Mouse (Mus musculus) CD4-positive, CD25-positive, alpha-beta regulatory T cell (primary cell): Measurements from ENCODE around the gene Tmsb4x. TPM values are rescaled to one million over a fixed set of nuclear protein-coding genes. Genes with fewer than 3 reads are reported as not detected.

Experiments used
- polyA plus RNA-seq: library from polyadenylated mRNA; unstranded; fragments of 100-300 nt; shearing (Covaris generic); gene quantifications from one replicate; pipeline ENCODE4 v1.2.1, GENCODE M21; 2017

Gene Tmsb4x
- 18,432 TPM for polyA plus RNA-seq

GRCm38 (mm10) chrX:167208978-167209754 lies at the start of gene Tmsb4x:
Tmsb4x (minus strand) TSS chrX:167209315.

Other genes starting within 250 kb of the Tmsb4x start
- gene Tlr8, start 55.0 kb upstream of the Tmsb4x start, polyA plus RNA-seq: not detected
- 23.4 TPM for gene Tlr7, start 121.2 kb upstream of the Tmsb4x start, polyA plus RNA-seq
- gene Prps2, start 173.4 kb upstream of the Tmsb4x start, polyA plus RNA-seq: 71.8 TPM